Mouse (Mus musculus): ENCODE measurements around the gene Tpm1. TPM values are rescaled to one million over a fixed set of nuclear protein-coding genes. Genes with fewer than 3 reads are reported as not detected.

Gene Tpm1
- polyA plus RNA-seq, 1 experiment from 2014 or later: 577 TPM

DNA sequence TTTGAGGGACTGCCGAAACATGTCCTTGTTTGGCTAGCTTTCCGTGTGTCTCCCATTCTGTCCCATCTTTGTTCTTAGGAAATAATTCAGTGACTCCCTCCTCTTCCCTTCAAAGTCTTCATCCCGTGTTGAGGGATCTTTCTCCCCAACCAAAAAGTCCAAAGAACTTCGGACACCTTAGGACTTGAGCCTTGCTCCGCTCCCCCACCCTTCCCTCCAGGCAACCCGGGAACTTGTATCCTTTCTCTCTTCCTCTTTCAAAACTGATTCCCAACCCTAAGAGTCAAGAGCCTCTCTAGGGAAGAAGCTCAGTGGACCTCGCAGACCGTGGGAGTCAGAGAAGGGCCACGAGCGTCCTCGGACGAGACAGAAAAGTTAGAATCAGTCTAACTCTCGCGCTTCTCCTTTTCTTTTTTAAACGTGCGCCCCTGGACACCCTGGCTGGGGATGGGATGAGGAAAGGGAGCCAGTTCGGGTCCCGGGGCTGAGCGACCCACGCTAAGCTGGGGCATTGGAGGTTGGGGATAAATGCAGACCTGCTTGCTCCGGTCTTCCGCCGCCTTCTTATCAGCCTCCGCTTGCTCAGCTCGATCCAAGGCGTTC is 622 bp downstream of the Tpm1 start:
- peak; percentile 49 for DNase-seq (ENCODE audit: low spot score)
- WGBS: under 1% methylated on average over 26 of the region's 26 CpGs
- ATAC-seq (replicated peaks; ENCODE audit: low FRiP score, low read depth): no peak

DNA sequence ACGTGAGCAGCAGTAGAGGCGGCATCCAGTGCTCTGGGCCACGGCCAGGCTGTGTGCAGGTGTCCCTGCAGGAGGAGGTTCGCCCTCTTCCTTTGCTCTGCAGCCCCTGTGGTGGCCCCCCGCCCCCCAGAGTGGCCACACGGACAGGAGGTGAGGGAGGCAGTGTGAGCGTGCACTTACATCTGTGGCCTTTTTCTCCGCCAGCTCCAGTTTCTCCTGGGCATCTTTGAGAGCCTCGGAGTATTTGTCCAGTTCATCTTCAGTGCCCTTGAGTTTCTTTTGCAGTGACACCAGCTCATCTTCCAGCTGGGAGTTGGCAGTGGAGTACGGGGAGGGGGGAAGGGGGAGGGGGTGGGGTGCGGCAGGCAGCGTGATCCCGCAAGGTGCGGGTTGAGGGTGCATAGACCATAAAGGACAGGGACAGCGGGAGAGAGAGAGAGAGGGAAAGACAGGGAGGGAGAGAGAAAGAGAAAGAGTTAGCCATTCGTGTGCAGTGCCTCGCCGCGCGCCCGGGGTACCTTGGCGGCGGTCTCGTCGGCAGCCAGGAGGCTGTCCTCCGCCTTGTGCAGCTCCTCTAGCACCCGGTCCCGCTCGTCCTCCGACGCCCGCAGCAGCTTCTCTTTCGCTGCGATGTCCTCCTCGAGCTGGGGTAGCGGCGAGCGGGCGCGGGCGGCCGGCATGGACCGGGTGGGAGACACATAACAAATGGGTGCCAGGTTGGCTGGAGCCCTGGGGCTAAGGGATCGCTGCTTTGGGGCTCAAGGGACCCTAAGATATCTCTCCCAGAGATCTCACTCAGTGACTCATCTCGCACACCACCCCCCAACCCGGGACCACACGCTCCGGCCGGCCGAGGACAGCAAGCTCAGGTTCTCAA is 1.4 kb downstream of the Tpm1 start:
- H3K9me3 ChIP-seq (replicated peaks; ENCODE audit: low read length): no peaks in the 10 kb centered on the region
- no peak for TF ChIP-seq CTCF (IDR thresholded peaks at IDR 0.05; ENCODE audit: low read depth)
- ATAC-seq (replicated peaks; ENCODE audit: low FRiP score, low read depth): no peak
- H3K36me3 ChIP-seq (ENCODE audit: insufficient read depth, low read length): no peaks in the 10 kb centered on the region
- 1% methylated on average over 48 of the region's 50 CpGs for WGBS
- H3K27ac ChIP-seq: peak overlapping the region; percentile 90
- peak overlapping the region; percentile 81 for H3K9ac ChIP-seq (ENCODE audit: low read depth, low read length)
- H3K4me2 ChIP-seq (ENCODE audit: low read length): peak overlapping the region; percentile 87
- H3K4me3 ChIP-seq (replicated peaks; ENCODE audit: low read depth, low read length): peak overlapping the region; percentile 75
- 0 out of 2 replicates have a peak, but pooled peaks cover 16% of the 10 kb centered on the region for H3K4me1 ChIP-seq (replicated peaks; ENCODE audit: insufficient read depth, low read length)
- H3K27me3 ChIP-seq (ENCODE audit: insufficient read depth, low read length): no peaks in the 10 kb centered on the region
- peak; percentile 35 for DNase-seq (ENCODE audit: low spot score)

More for the DNA sequence above, 622 bp downstream of the Tpm1 start:
- H3K4me2 ChIP-seq (ENCODE audit: low read length): peak overlapping the region; percentile 87
- peak overlapping the region; percentile 90 for H3K27ac ChIP-seq
- H3K27me3 ChIP-seq (ENCODE audit: insufficient read depth, low read length): no peaks in the 10 kb centered on the region
- H3K4me3 ChIP-seq (replicated peaks; ENCODE audit: low read depth, low read length): peak overlapping the region; percentile 75
- no peaks in the 10 kb centered on the region for H3K36me3 ChIP-seq (ENCODE audit: insufficient read depth, low read length)
- 0 out of 2 replicates have a peak, but pooled peaks cover 16% of the 10 kb centered on the region for H3K4me1 ChIP-seq (replicated peaks; ENCODE audit: insufficient read depth, low read length)
- H3K9ac ChIP-seq (ENCODE audit: low read depth, low read length): peak overlapping the region; percentile 81
- H3K9me3 ChIP-seq (replicated peaks; ENCODE audit: low read length): no peaks in the 10 kb centered on the region
- no peak for TF ChIP-seq CTCF (IDR thresholded peaks at IDR 0.05; ENCODE audit: low read depth)

DNA sequence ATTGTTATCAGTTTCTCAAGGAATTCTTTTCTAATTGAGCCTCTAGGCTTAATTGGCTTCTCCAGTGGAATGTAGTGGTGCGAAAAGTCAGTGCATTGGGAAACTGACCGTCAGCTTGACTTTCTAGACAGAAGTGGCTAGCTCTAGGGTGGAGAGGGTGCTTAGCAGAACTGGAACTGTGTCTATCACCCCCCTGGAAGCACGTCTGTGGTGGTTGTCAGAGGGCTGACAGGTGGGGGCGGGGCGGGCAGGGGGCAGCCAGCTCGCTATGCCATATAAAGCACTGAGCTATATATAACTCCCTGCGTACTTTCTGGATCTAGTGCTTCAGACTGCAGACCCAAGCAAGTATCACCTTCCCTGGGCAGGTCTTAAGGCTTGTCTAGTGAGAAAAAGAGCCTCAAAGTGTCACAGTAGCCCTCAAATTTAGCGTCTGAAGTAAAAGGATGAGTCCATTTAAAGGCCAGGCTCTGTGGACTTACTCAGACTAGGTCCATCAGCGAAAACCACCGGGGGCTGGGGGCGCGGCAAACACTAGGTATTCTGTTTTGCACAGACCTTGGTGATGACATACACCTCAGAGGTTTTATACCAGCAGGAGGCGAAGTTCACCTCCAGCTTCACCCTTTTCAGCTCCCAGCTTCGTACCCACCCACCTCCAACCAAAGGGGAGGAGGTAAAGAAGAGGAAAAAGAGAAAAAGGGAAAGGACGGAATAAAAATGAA is 2.2 kb downstream of the Tpm1 start:
- DNase-seq (ENCODE audit: low spot score): peak; percentile 65
- WGBS: 10% methylated on average over 15 of the region's 15 CpGs

DNA sequence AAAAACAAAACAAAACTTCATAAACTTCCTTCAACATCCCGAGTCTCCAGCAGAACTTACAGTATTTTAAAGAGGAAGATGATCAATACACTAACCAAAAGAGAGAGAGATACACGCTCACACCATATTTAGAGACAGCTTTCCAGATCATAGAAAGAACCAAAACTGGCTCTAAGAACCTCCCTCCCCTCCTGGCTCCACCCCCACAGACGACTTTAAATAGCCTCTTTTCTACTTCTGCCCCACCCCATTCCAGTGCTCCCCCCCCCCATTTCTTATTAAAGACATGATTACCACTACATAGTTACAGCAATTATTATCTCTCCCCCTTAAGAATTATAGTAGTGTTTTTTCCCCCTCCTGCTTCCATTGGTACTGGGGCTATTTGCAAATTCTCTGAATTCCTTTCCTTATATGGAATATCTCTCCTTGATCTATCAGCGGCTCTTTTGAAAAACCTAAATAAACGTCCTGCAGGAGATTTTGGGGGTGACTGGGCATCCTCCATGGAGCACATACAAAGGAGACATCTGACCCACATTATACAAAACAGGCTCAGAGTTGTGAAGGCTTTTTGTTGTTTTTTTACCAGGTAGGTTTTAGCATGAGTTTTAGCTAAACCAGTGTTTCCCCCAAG is 3.1 kb downstream of the Tpm1 start:
- ATAC-seq (replicated peaks; ENCODE audit: low FRiP score, low read depth) (no peak), DNase-seq (ENCODE audit: low spot score) (peak; percentile 79)
- TF ChIP-seq CTCF (IDR thresholded peaks at IDR 0.05; ENCODE audit: low read depth): no peak
- Histone ChIP-seq H3K4me1 (replicated peaks; ENCODE audit: insufficient read depth, low read length) (peaks cover 33% of the 10 kb centered on the region), H3K4me3 (replicated peaks; ENCODE audit: low read depth, low read length) (peak overlapping the region; percentile 75), H3K27ac (peak overlapping the region; percentile 54; the same call in 1 of the 2 replicates), H3K27me3 (ENCODE audit: insufficient read depth, low read length) (no peaks in the 10 kb centered on the region), H3K9me3 (replicated peaks; ENCODE audit: low read length) (no peaks in the 10 kb centered on the region), H3K36me3 (ENCODE audit: insufficient read depth, low read length) (no peaks in the 10 kb centered on the region), H3K9ac (ENCODE audit: low read depth, low read length) (no peak overlapping the region), H3K4me2 (ENCODE audit: low read length) (peak overlapping the region; percentile 87)
- 16% methylated on average over 5 of the region's 5 CpGs for WGBS

More for the DNA sequence above, 2.2 kb downstream of the Tpm1 start:
- no peaks in the 10 kb centered on the region for H3K36me3 ChIP-seq (ENCODE audit: insufficient read depth, low read length)
- peak overlapping the region; percentile 87 for H3K4me2 ChIP-seq (ENCODE audit: low read length)
- no peaks in the 10 kb centered on the region for H3K9me3 ChIP-seq (replicated peaks; ENCODE audit: low read length)
- no peaks in the 10 kb centered on the region for H3K27me3 ChIP-seq (ENCODE audit: insufficient read depth, low read length)
- peaks cover 24% of the 10 kb centered on the region for H3K4me1 ChIP-seq (replicated peaks; ENCODE audit: insufficient read depth, low read length)
- no peak for ATAC-seq (replicated peaks; ENCODE audit: low FRiP score, low read depth)
- peak overlapping the region; percentile 90 for H3K27ac ChIP-seq
- TF ChIP-seq CTCF (IDR thresholded peaks at IDR 0.05; ENCODE audit: low read depth): peak; percentile 63
- peak overlapping the region; percentile 75 for H3K4me3 ChIP-seq (replicated peaks; ENCODE audit: low read depth, low read length)
- H3K9ac ChIP-seq (ENCODE audit: low read depth, low read length): peak overlapping the region; percentile 81

DNA sequence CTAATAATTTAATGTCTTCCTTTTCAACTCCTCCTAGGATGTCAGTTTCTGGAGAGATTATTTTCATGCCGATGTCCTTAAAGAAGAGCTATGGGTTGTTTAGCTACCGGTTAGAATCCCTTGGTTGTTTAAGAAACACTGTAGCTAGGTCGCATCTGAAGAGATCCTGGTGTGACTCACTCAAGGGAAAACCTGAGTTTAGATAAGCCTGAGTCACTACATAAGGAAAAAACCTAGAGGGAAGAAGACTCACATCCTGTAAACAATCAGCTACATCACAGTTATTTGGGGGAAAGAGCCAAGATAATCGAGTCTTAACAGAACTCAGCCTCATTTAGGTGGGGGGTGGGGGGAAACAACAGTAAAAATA is 3.9 kb downstream of the Tpm1 start:
- Histone ChIP-seq H3K36me3 (ENCODE audit: insufficient read depth, low read length) (no peaks in the 10 kb centered on the region), H3K4me3 (replicated peaks; ENCODE audit: low read depth, low read length) (0 out of 2 replicates have a peak overlapping the region, but pooled peaks have one; percentile 75), H3K4me2 (ENCODE audit: low read length) (peak overlapping the region; percentile 87), H3K4me1 (replicated peaks; ENCODE audit: insufficient read depth, low read length) (peaks cover 41% of the 10 kb centered on the region), H3K27ac (no peak overlapping the region), H3K27me3 (ENCODE audit: insufficient read depth, low read length) (no peaks in the 10 kb centered on the region), H3K9ac (ENCODE audit: low read depth, low read length) (no peak overlapping the region), H3K9me3 (replicated peaks; ENCODE audit: low read length) (no peaks in the 10 kb centered on the region)
- ATAC-seq (replicated peaks; ENCODE audit: low FRiP score, low read depth): no peak
- WGBS: 28% methylated on average over 4 of the region's 4 CpGs
- TF ChIP-seq CTCF (IDR thresholded peaks at IDR 0.05; ENCODE audit: low read depth): no peak
- peak; percentile 22 for DNase-seq (ENCODE audit: low spot score)

Measured in kidney, postnatal 0 days (tissue).